Comparison of ENCODE assay signal across 13 mouse cellular contexts in genomic region chr1:86438014-86438319, GRCm38 (mm10). TPM values are rescaled to one million over a fixed set of nuclear protein-coding genes. Genes with fewer than 3 reads are reported as not detected.
DNase-seq lines count a peak whose midpoint lies in the region; ATAC-seq and TF ChIP-seq lines count a peak whose summit lies in the region.
"Had no signal": no experiment of that assay in that cellular context is flagged by ENCODE, and none has a peak within 500 bp of the region (broad histone marks: within the 10 kb centered on the region; RNA-seq: fewer than 3 reads in every experiment).

No protein-coding gene starts in this region.

- H3K9me3 ChIP-seq in heart, embryonic 12.5 days (replicated peaks): no peaks in the 10 kb centered on the region
- H3K9me3 ChIP-seq in liver, embryonic 12.5 days (replicated peaks): no peaks in the 10 kb centered on the region
- no peaks in the 10 kb centered on the region for H3K9me3 ChIP-seq in liver, postnatal 0 days (ENCODE audit: low read length)
- no peaks in the 10 kb centered on the region for H3K9me3 ChIP-seq in MEL (replicated peaks; ENCODE audit: insufficient read depth, low read length)
- H3K9me3 ChIP-seq: midbrain, embryonic 12.5 days had no signal

- H3K27me3 ChIP-seq in heart, embryonic 12.5 days (replicated peaks): no peaks in the 10 kb centered on the region
- H3K27me3 ChIP-seq in liver, embryonic 12.5 days (replicated peaks): no peaks in the 10 kb centered on the region; the same call in 1 of the 2 replicates
- H3K27me3 ChIP-seq in liver, postnatal 0 days (ENCODE audit: insufficient read depth, low read length): no peaks in the 10 kb centered on the region
- H3K27me3 ChIP-seq in MEL (ENCODE audit: control insufficient read depth in 1 of 2, insufficient read depth in 2 of 2, low read length in 2 of 2): no peaks in the 10 kb centered on the region
- no peaks in the 10 kb centered on the region for H3K27me3 ChIP-seq in cerebellum, adult 2 months (ENCODE audit: control insufficient read depth, insufficient read depth, low read length)
- H3K27me3 ChIP-seq: midbrain, embryonic 12.5 days had no signal

- H3K4me1 ChIP-seq in heart, embryonic 12.5 days (replicated peaks): peaks cover 73% of the 10 kb centered on the region
- H3K4me1 ChIP-seq in liver, embryonic 12.5 days: peaks cover 91% of the 10 kb centered on the region
- H3K4me1 ChIP-seq in liver, postnatal 0 days (ENCODE audit: insufficient read depth): peaks cover 60% of the 10 kb centered on the region
- peaks cover 14 to 61% of the 10 kb centered on the region in 2 experiments for H3K4me1 ChIP-seq in MEL (ENCODE audit: control insufficient read depth in 1 of 2, insufficient read depth in 2 of 2, low read length in 2 of 2)
- H3K4me1 ChIP-seq in cerebellum, adult 2 months (ENCODE audit: control insufficient read depth, insufficient read depth, low read length): peaks cover 8% of the 10 kb centered on the region

- 41% methylated on average over 6 of the region's 6 CpGs for WGBS in heart, embryonic 12.5 days
- 43% methylated on average over 6 of the region's 6 CpGs for WGBS in liver, embryonic 12.5 days (ENCODE audit: insufficient replicate concordance)
- WGBS in liver, postnatal 0 days (ENCODE audit: insufficient replicate concordance): 35% methylated on average over 6 of the region's 6 CpGs
- 44% methylated on average over 6 of the region's 6 CpGs for WGBS in macrophage (ENCODE audit: missing documents)
- 77% methylated on average over 6 of the region's 6 CpGs for WGBS in cerebellum, adult 2 months

- peak overlapping the region; percentile 37; the same call in 1 of the 2 replicates for H3K9ac ChIP-seq in heart, embryonic 12.5 days
- H3K9ac ChIP-seq in liver, embryonic 12.5 days: peak overlapping the region; percentile 1; the same call in 1 of the 2 replicates
- no peak overlapping the region for H3K9ac ChIP-seq in liver, postnatal 0 days (replicated peaks)
- H3K9ac ChIP-seq in MEL (ENCODE audit: control insufficient read depth, low read depth, low read length, poor library complexity, severe bottlenecking): peak overlapping the region; percentile 39
- H3K9ac ChIP-seq: midbrain, embryonic 12.5 days had no signal

- no peak for TF ChIP-seq EP300 in liver, postnatal 0 days (IDR thresholded peaks at IDR 0.05; ENCODE audit: low read depth)
- TF ChIP-seq EP300 in MEL (IDR thresholded peaks at IDR 0.05; ENCODE audit: low read depth in 1 of 2, low read length in 2 of 2): no peak

- H3K27ac ChIP-seq in heart, embryonic 12.5 days (ENCODE audit: poor library complexity, severe bottlenecking): peak overlapping the region; percentile 24; the same call in 1 of the 2 replicates
- peak overlapping the region; percentile 15; the same call in 1 of the 2 replicates for H3K27ac ChIP-seq in liver, embryonic 12.5 days
- no peak overlapping the region for H3K27ac ChIP-seq in liver, postnatal 0 days (ENCODE audit: low read depth)
- H3K27ac ChIP-seq in MEL (ENCODE audit: control insufficient read depth, low read depth, low read length) (peak overlapping the region; percentile 54), macrophage (peak overlapping the region; percentile 56)
- H3K27ac ChIP-seq in cerebellum, adult 2 months (ENCODE audit: insufficient read depth, low read length): no peak overlapping the region
- H3K27ac ChIP-seq: midbrain, embryonic 12.5 days had no signal

- TF ChIP-seq CTCF in liver, postnatal 0 days (IDR thresholded peaks at IDR 0.05; ENCODE audit: low read depth): no peak
- TF ChIP-seq CTCF in MEL (IDR thresholded peaks at IDR 0.05 in 2 of 3, conservative IDR thresholded peaks at IDR 0.05 in 1 of 3; ENCODE audit: control insufficient read depth in 1 of 3, insufficient read depth in 1 of 3, low read depth in 2 of 3, low read length in 3 of 3, poor library complexity in 1 of 3, severe bottlenecking in 1 of 3): no peak
- no peak for TF ChIP-seq CTCF in cerebellum, adult 2 months (IDR thresholded peaks at IDR 0.05; ENCODE audit: borderline replicate concordance, insufficient read depth, low read depth, low read length)

- DNase-seq in heart, postnatal 36 days: no peak
- no peak for DNase-seq in liver, postnatal 0 days
- DNase-seq in MEL (ENCODE audit: low read depth, low spot score): no peak
- no peak for DNase-seq in cerebellum, adult 11 months
- DNase-seq in cerebellum, adult 2 months: no peak
- DNase-seq: right cerebral cortex, postnatal 4 days had no signal

- no peak for TF ChIP-seq RAD21 in MEL (IDR thresholded peaks at IDR 0.05; ENCODE audit: low read depth, low read length)

- no peaks in the 10 kb centered on the region for H3K36me3 ChIP-seq in heart, embryonic 12.5 days
- no peaks in the 10 kb centered on the region for H3K36me3 ChIP-seq in liver, embryonic 12.5 days
- no peaks in the 10 kb centered on the region for H3K36me3 ChIP-seq in liver, postnatal 0 days (replicated peaks; ENCODE audit: insufficient read depth, low read length)
- H3K36me3 ChIP-seq in MEL (ENCODE audit: control insufficient read depth in 1 of 2, insufficient read depth in 2 of 2, low read length in 2 of 2) (peaks cover 0 to 47% of the 10 kb centered on the region in 2 experiments; a peak in 2 of 4 replicates), macrophage (ENCODE audit: inconsistent target) (no peaks in the 10 kb centered on the region)
- H3K36me3 ChIP-seq: midbrain, embryonic 12.5 days had no signal

- H3K4me3 ChIP-seq in heart, embryonic 12.5 days: no peak overlapping the region
- H3K4me3 ChIP-seq in liver, embryonic 12.5 days: no peak overlapping the region
- no peak overlapping the region for H3K4me3 ChIP-seq in liver, postnatal 0 days (ENCODE audit: low read depth, low read length)
- H3K4me3 ChIP-seq in MEL (ENCODE audit: control insufficient read depth in 1 of 2, insufficient read depth in 1 of 2, low read depth in 2 of 2, low read length in 2 of 2) (peak overlapping the region in 1 of 2 experiments; percentile 11; a peak in 1 of 4 replicates), macrophage (ENCODE audit: inconsistent target) (no peak overlapping the region)
- no peak overlapping the region for H3K4me3 ChIP-seq in cerebellum, adult 2 months (replicated peaks; ENCODE audit: insufficient read depth, low read depth, low read length)
- H3K4me3 ChIP-seq: midbrain, embryonic 12.5 days had no signal

- H3K79me2 ChIP-seq in MEL (ENCODE audit: control insufficient read depth, insufficient read depth, low read length, poor library complexity): peaks cover 14% of the 10 kb centered on the region; the same call in 1 of the 2 replicates
- no peaks in the 10 kb centered on the region for H3K79me2 ChIP-seq in macrophage (ENCODE audit: inconsistent target)

- no peak for TF ChIP-seq POLR2A in MEL (IDR thresholded peaks at IDR 0.05; ENCODE audit: control insufficient read depth in 1 of 2, insufficient read depth in 1 of 2, low read depth in 1 of 2, low read length in 2 of 2, poor library complexity in 1 of 2)
- no peak for TF ChIP-seq POLR2A in cerebellum, adult 2 months (IDR thresholded peaks at IDR 0.05; ENCODE audit: borderline replicate concordance, insufficient read depth, low read length)

- intact Hi-C loops in heart, postnatal 36 days (cut with DNase I): loop anchor here (5.0 kb wide), 1 partner anchor 144 kb away; the partner anchor contains the start of genes Cops7b and Pde6d

- ATAC-seq in heart, embryonic 12.5 days (ENCODE audit: insufficient number of reproducible peaks, low FRiP score): no peak
- no peak for ATAC-seq in liver, embryonic 12.5 days
- ATAC-seq in liver, postnatal 0 days: no peak
- ATAC-seq: forebrain, embryonic 16.5 days had no signal

- no peak overlapping the region for H3K4me2 ChIP-seq in heart, embryonic 12.5 days
- no peak overlapping the region for H3K4me2 ChIP-seq in liver, embryonic 12.5 days
- no peak overlapping the region for H3K4me2 ChIP-seq in liver, postnatal 0 days (ENCODE audit: low read depth, low read length)
- H3K4me2 ChIP-seq: midbrain, embryonic 12.5 days had no signal

TF ChIP-seq in MEL, 35 proteins besides CTCF, POLR2A, EP300 and RAD21 (continues in another document):
- TF ChIP-seq USF2 (IDR thresholded peaks at IDR 0.05; ENCODE audit: borderline replicate concordance in 1 of 2, insufficient read depth in 1 of 2, low read depth in 1 of 2, low read length in 2 of 2) (no peak), ETS1 (IDR thresholded peaks at IDR 0.05; ENCODE audit: low read depth, low read length) (peak; percentile 64; the same call in 1 of the 2 replicates), MYB (IDR thresholded peaks at IDR 0.05; ENCODE audit: low read depth, low read length) (no peak), SMC3 (IDR thresholded peaks at IDR 0.05; ENCODE audit: low read depth, low read length) (no peak), TBP (IDR thresholded peaks at IDR 0.05; ENCODE audit: low read depth, low read length) (0 out of 2 replicates have a peak, but pooled peaks have one; percentile 25), ELF1 (IDR thresholded peaks at IDR 0.05; ENCODE audit: low read depth, low read length) (no peak), USF1 (IDR thresholded peaks at IDR 0.05; ENCODE audit: low read depth, low read length) (peak; percentile 43; the same call in 1 of the 2 replicates)

RNA-seq across cellular contexts. Expression of gene Tex44, which starts 11.8 kb away (rescaled TPM):
- polyA plus RNA-seq in heart, embryonic 12.5 days (2016; fragmentation: Nextera tagmentation; extraction: Ambion mirVana): not detected in 2 replicates
- total RNA-seq in heart, postnatal 36 days (2021): not detected
- polyA plus RNA-seq in liver, embryonic 12.5 days (2016; fragmentation: Nextera tagmentation; extraction: Ambion mirVana): not detected in 2 replicates
- polyA plus RNA-seq in liver, postnatal 0 days (2015; fragmentation: Nextera tagmentation; extraction: Ambion mirVana): not detected in 2 replicates
- not detected in 2 replicates for total RNA-seq in MEL (2012; rRNA removed)
- polyA plus RNA-seq in MEL (2012; ENCODE audit: insufficient read depth in 1 of 2, insufficient read length in 2 of 2, low read depth in 1 of 2, low replicate concordance in 2 of 2, missing spikeins in 1 of 2): not detected
- not detected for total RNA-seq in macrophage (2018; cell fraction: chromatin; rRNA removed)
- total RNA-seq in macrophage (2018; cell fraction: cytosol; rRNA removed): not detected
- total RNA-seq in macrophage (2018; cell fraction: nucleus; rRNA removed): not detected
- polyA plus RNA-seq in macrophage (2018): not detected in 3 replicates
- polyA plus RNA-seq in cerebellum, adult 2 months (2012; rRNA removed): not detected in 2 replicates
- total RNA-seq: hematopoietic stem cell, adult 5-6 weeks had no signal
- polyA plus RNA-seq: forebrain, embryonic 16.5 days; limb, embryonic 11.5 days; midbrain, embryonic 12.5 days had no signal

RNA-seq across cellular contexts. Expression of gene Nmur1, which starts 11.9 kb away (rescaled TPM):
- not detected in 2 replicates for polyA plus RNA-seq in heart, embryonic 12.5 days (2016; fragmentation: Nextera tagmentation; extraction: Ambion mirVana)
- not detected for total RNA-seq in heart, postnatal 36 days (2021)
- polyA plus RNA-seq in liver, embryonic 12.5 days (2016; fragmentation: Nextera tagmentation; extraction: Ambion mirVana): 0.19 TPM in 1 of 2 replicates, not detected in the other
- not detected in 2 replicates for polyA plus RNA-seq in liver, postnatal 0 days (2015; fragmentation: Nextera tagmentation; extraction: Ambion mirVana)
- not detected in 2 replicates for total RNA-seq in MEL (2012; rRNA removed)
- polyA plus RNA-seq in MEL (2012; ENCODE audit: insufficient read depth in 1 of 2, insufficient read length in 2 of 2, low read depth in 1 of 2, low replicate concordance in 2 of 2, missing spikeins in 1 of 2) (not detected), macrophage (2018) (not detected in 3 replicates)
- total RNA-seq in macrophage (2018; cell fraction: chromatin; rRNA removed): not detected
- under 1 TPM in 1 of 26 experiments, not detected in 25; 0.44 TPM for total RNA-seq in macrophage (2018; cell fraction: cytosol; rRNA removed)
- not detected for total RNA-seq in macrophage (2018; cell fraction: nucleus; rRNA removed)
- polyA plus RNA-seq in cerebellum, adult 2 months (2012; rRNA removed): 1.6 and 1.8 TPM in 2 replicates
- total RNA-seq: hematopoietic stem cell, adult 5-6 weeks had no signal
- polyA plus RNA-seq: forebrain, embryonic 16.5 days; midbrain, embryonic 12.5 days had no signal

Comparison
In these comparisons a context has a peak if more than half of its experiments do, and no peak if none do; other contexts are left out.
1. H3K27ac ChIP-seq: peak in heart, embryonic 12.5 days (single experiment), liver, embryonic 12.5 days (single experiment), MEL (single experiment) and macrophage (single experiment); none in liver, postnatal 0 days (single experiment) and cerebellum, adult 2 months (single experiment).